Mouse (Mus musculus) bone marrow macrophage, adult 2 months (primary cell): ENCODE data around the gene Tjp1. TPM values are rescaled to one million over a fixed set of nuclear protein-coding genes. Genes with fewer than 3 reads are reported as not detected.

Experiments
- H3K27ac ChIP-seq: 2 replicates; pipeline ENCODE4 v1.5.1; 2012; ENCODE audit warnings: low read depth, low read length; ENCODE audit not compliant: insufficient read depth
- H3K4me1 ChIP-seq: 2 replicates; pipeline ENCODE4 v1.6.1; 2012; ENCODE audit warnings: low read length; ENCODE audit not compliant: control insufficient read depth, insufficient read depth
- H3K4me3 ChIP-seq: 2 replicates; pipeline ENCODE4 v1.5.1; 2012; ENCODE audit warnings: mild to moderate bottlenecking, low read length, moderate library complexity; ENCODE audit not compliant: insufficient read depth
- CTCF ChIP-seq: IDR thresholded peaks from 2 replicates; pipeline ENCODE4 v1.5.1; 2012; ENCODE audit warnings: low read depth, mild to moderate bottlenecking, low read length, moderate library complexity
- POLR2A ChIP-seq: IDR thresholded peaks from 2 replicates; pipeline ENCODE4 v1.6.1; 2012; ENCODE audit warnings: mild to moderate bottlenecking, low read depth, low read length, borderline replicate concordance
- polyA plus RNA-seq: library from polyadenylated mRNA; stranded (reverse); fragments of >200 nt; gene quantifications from 2 replicates; pipeline ENCODE4 v1.2.4, GENCODE M21; 2012; ENCODE audit not compliant: missing spikeins, insufficient read depth, insufficient read length

The Tjp1 gene
- polyA plus RNA-seq, 1 experiment = 0.87 TPM

DNA sequence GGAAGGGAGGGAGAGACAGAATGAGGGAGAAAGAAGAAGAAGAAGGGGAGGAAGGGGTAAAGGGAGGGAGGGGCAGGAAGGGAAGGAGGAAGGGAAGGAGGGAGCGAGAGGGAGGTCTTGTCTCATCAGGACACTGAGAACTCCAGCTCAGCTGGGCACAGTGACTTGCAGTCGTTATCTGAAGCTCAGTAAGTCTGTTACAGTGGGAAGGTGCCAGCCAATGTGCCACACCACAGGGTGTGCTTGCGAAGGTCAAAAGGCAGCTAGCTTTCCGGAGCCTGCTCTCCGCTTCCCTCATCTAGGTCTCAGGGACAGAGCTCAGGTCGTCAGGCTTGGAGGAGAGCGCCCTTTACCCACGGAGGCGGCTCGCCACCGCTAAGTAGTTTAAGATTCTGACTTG, 61.4 kb downstream of the Tjp1 start:
- no peak overlapping the region for H3K4me3 ChIP-seq
- no peak overlapping the region for H3K27ac ChIP-seq
- no peaks in the 10 kb centered on the region for H3K4me1 ChIP-seq
- TF ChIP-seq CTCF (no peak), POLR2A (no peak)

DNA sequence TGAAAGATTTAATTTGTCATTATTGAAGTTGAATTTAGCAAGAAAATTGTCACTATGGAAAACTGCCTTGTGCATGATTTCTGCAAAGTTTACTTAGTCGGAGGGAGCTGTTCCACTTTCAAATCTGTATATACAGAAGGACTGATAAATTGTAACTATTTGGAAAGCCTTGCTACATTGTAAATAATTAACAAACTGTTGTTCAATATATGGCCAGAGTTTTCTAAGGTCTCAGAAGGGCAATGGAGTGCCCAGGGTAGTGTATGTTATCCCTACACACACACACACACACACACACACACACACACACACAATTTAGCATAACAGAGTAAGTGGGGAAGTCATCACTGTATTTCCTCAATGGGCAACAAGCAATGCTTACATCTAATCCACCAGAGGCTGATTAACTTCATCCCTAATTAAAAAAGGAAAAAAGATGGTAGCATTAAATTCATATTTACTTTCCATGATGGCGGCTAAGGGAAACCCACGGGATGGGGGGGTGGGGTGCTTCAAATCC, 63.0 kb downstream of the Tjp1 start:
- Histone ChIP-seq H3K4me1 (no peaks in the 10 kb centered on the region), H3K4me3 (no peak overlapping the region), H3K27ac (no peak overlapping the region)
- TF ChIP-seq POLR2A (no peak), CTCF (no peak)

DNA sequence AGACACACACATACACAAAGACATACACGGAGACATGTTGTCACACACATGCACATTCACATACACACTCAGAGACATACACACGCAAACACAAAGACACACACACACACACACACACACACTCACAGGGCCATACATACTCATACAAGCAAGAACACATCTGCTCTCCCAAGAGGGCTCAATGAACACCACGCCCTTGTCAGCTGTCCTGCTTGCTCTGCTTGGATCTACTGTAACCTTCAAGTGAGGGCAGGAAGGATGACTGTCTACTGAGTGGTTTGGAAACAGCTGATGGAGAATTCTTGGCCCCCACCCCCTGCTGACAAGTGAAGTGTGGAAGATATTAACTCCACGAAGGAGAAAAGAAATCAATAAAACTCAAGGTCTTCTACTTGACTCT, 64.1 kb downstream of the Tjp1 start:
- no peaks in the 10 kb centered on the region for H3K4me1 ChIP-seq
- H3K27ac ChIP-seq = no peak overlapping the region
- TF ChIP-seq CTCF (no peak), POLR2A (no peak)
- no peak overlapping the region for H3K4me3 ChIP-seq

DNA sequence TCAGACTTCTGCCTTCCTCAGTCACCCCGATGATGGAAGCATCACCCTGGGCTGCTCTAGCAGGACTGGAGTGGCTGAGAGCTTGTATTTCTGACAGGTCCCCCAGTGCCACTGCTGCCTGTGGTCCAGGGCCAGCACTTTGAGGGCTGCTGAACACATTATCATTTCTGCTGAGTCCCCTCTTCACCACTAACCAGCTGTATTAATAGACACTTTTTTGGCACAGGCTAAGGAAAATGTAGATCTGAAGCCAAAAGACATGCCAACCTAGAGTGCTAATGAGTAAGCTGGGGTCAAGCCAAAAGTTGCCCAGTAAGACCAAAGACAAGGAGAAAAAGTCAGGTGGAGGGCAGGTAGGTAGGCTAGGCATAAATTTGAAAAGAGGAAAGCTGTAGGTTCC, 66.2 kb downstream of the Tjp1 start:
- no peak overlapping the region for H3K27ac ChIP-seq
- no peak for TF ChIP-seq POLR2A
- TF ChIP-seq CTCF = no peak
- no peaks in the 10 kb centered on the region for H3K4me1 ChIP-seq
- no peak overlapping the region for H3K4me3 ChIP-seq

DNA sequence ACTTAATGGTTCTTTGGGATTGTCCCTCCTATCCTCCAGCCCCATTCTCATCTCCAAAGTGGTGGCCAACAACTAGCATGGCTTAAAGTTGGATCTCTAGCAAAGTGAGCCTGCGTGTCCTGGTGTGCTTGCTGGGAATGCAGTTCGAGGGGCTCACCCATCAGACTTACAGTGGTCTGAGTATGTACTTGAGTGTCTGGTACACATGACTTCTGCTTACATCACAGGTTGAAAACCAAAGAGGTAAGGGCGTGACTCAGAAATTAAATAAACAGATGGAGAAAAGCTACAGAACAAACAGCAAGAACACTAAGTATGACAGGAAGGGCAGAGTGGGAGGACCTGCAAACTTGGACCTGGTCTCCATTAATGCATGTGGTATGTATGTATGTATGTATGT, 67.4 kb downstream of the Tjp1 start:
- Histone ChIP-seq H3K27ac (no peak overlapping the region), H3K4me3 (no peak overlapping the region), H3K4me1 (no peaks in the 10 kb centered on the region)
- TF ChIP-seq CTCF (no peak), POLR2A (no peak)

DNA sequence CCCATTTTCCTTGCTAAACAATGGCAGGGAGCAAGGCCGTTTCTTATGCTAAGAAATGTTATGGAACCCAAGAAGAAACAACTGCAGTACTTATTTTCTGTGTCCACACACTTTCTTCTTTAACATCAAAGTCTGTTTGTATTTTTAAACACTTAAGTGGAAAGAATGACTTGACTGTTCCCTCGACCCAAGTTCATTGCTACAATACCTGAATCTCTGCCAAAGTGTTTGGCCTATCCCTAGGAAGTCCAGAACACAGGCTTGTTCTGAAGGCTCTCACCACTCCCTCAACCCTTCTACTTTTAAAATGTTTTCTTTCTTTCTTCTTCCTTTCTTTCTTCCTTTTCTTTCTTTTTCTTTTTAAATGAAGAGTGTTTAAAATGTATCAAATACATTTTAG, 71.5 kb downstream of the Tjp1 start:
- TF ChIP-seq POLR2A = no peak
- TF ChIP-seq CTCF = no peak
- H3K4me1 ChIP-seq = no peaks in the 10 kb centered on the region
- H3K4me3 ChIP-seq = no peak overlapping the region
- H3K27ac ChIP-seq = no peak overlapping the region

DNA sequence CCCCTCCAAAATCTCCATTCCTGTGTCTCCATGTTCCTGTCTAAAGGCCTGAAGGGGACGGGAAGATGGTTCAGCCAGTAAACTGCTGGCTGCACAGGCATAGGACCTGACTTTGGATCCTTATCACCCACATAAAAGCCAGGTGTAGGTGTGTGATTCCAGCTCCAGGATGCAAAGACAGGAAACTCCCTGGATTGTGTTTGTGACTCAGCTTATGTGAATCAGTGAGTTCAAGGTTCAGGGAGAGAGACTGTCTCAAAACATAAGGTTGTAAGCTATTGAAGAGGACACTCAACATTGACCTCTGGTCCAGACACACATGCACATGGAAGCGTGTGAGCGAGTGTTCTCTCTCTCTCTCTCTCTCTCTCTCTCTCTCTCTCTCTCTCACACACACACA, 72.4 kb downstream of the Tjp1 start:
- TF ChIP-seq POLR2A (no peak), CTCF (no peak)
- Histone ChIP-seq H3K4me3 (no peak overlapping the region), H3K27ac (no peak overlapping the region), H3K4me1 (no peaks in the 10 kb centered on the region)

DNA sequence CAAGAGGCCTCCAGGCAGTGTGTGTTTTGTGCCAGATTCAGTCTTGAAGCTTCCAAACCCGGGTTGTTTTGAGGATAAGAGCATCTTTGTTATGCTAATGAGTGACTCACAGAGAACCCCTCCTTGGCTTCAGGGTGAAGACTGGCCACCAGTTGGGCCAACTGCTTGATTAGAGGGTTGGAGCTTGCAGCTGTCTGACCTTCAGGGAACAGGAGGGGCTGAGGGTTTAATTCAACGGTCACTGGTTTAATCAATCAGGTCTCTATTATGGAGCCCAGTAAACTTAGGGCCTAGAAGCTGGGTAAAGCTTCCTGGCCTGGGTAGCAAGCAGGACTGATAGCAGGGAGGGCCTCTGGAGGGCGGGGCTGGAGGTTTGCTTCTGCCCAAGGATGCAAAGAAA, 73.3 kb downstream of the Tjp1 start:
- no peak overlapping the region for H3K4me3 ChIP-seq
- H3K27ac ChIP-seq = no peak overlapping the region
- no peak for TF ChIP-seq POLR2A
- TF ChIP-seq CTCF = no peak
- no peaks in the 10 kb centered on the region for H3K4me1 ChIP-seq

DNA sequence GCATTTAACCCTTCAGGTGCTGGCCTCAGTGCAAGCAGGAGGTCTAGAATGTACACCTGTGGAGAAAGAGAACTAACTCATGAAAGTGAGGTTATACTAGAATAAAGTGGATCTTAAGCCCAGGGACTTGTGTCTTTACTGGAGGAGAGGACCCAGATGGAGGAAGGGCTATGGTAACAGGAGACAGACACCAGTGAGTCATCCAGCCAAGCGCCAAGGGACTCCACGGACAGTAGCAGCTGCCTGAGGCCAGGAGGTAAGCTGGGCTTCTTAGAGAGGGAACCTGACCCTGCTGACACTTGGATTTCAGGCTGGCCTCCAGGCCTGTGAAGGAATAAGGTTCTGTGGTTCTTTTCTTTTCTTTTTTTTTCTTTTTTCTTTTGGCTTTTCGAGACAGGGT, 75.3 kb downstream of the Tjp1 start:
- no peak overlapping the region for H3K4me3 ChIP-seq
- no peaks in the 10 kb centered on the region for H3K4me1 ChIP-seq
- TF ChIP-seq CTCF = no peak
- TF ChIP-seq POLR2A = no peak
- H3K27ac ChIP-seq = no peak overlapping the region

DNA sequence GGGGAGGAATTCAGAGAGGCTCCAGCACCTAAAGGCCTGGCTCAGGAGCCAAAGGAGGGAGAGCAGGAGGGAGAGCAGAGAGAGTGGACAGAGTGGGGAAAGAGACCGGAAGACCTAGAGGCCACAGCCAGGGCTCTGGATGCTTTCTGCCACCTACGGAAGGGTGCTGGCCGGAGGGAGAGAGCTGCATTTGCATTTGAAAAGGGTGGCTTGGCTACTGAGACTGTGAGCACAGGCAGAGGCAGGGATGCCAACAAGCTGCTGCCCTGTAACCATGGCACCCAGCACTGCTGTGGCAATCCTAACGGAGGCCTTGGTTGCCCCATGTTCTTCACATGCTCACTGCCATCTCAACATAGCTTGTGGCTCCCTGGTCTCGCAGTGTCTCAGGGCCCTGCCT, 77.4 kb downstream of the Tjp1 start:
- H3K27ac ChIP-seq = no peak overlapping the region

DNA sequence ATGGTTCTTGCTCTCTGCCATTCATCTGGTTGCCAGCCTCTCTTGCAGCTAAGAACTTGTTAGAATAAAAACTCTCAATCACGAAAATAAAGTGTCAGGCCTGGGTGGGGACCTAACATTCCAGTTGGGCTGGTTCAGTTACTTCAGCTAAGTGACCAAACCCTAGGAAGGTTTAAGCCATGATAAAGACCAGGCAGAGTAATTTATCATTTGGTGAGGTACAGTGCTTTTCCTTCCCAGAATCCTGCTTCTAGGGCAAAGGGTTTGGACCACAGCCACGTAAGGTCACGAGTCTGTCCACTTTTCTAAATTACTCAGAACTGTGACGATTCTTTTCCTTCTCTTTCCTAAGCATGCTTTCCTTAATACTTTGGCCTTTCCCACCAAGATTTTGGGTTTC, 86.1 kb downstream of the Tjp1 start:
- no peaks in the 10 kb centered on the region for H3K4me1 ChIP-seq
- TF ChIP-seq POLR2A (no peak), CTCF (no peak)
- H3K27ac ChIP-seq = no peak overlapping the region
- H3K4me3 ChIP-seq = no peak overlapping the region

More for the DNA sequence above, 77.4 kb downstream of the Tjp1 start:
- H3K4me3 ChIP-seq = no peak overlapping the region
- no peak for TF ChIP-seq POLR2A
- no peak for TF ChIP-seq CTCF
- H3K4me1 ChIP-seq = no peaks in the 10 kb centered on the region

DNA sequence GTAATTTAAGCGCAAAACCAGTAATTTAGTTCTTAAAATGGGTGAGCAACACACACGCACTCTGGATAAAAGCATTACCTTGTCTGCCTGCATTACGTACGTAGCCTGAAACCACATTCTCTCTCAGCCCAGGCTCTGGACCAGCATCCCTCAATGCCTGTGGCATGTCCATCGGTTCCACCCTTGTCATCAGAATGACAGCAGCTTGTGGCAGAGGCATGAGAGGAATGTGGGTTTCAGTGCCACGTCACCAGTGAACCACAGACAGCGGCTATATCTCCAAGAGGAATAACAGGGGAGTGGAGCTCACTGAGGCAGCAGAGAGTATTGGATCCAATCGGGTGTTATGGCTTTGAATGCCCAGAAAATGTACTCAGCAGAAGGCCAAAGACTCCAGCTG, 88.1 kb downstream of the Tjp1 start:
- no peaks in the 10 kb centered on the region for H3K4me1 ChIP-seq
- H3K27ac ChIP-seq = no peak overlapping the region
- no peak overlapping the region for H3K4me3 ChIP-seq
- TF ChIP-seq CTCF (no peak), POLR2A (no peak)
